Mouse (Mus musculus): ENCODE data around the gene Sppl3.

The Sppl3 gene

DNA sequence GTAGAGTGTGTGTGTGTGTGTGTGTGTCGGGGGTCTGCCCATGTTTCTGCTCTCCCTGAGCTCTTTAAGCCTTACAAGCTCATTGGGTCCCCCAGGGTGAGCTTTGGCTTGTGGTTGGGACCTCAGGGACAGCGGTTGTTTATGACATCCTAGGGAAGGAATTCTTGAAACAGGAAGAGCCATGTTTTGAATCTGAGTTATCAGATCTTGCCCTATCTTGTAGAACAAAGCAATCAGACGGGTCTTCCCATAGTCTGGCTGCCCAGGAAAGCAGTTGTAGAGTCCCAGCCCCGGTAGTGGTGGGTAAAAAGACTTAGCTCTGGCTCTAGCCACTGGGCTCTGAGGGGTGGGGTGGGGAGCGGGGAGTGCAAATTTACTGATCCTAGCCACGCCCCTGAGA lies 13.6 kb upstream of the Sppl3 start:
- no peak for DNase-seq (ENCODE audit: low read depth, low spot score)

GRCm38 (mm10) chr5:115000503-115000902 lies 10.4 kb upstream of the Sppl3 start:
- no peak for DNase-seq (ENCODE audit: low read depth, low spot score)

DNA sequence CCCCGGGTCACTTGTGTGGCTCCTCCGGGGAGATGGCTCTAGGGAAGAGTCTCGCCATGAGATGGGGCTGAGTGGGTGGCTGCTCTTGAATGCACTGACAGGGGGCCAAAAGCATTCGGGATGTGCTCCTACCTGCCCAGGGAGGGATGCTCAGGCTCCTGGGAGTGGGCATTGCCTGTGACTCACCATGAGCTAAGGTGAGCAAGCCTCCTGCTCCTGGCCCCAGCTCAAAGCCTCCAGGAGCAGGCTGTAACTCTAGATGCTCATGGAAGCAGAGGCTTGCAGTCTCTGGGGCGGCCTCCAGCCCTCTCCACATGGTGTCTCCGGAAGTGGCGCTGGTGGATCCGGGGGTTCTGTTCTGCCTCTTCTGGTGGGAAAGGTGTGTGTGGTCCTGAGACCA lies 9.5 kb upstream of the Sppl3 start:
- no peak for DNase-seq (ENCODE audit: low read depth, low spot score)

DNA sequence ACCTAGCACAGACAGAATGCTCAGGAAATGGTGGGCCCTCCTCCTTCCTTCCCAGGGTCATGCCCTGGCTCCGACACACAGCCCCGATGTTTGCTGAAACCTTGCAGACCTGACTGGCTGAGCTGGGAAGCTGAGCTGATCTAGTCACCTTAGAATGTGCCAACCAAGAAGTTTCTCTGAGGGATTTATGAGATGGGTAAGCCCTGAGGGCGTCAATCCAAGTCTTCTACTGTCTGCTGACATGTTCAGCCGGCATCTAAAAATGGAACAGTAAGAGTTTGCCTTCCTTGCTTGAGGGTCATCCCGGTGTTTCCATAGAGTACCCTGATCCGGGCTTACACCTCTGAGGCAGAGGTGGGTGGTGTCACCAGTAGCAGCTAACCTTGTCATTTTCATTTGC lies 8.2 kb upstream of the Sppl3 start:
- no peak for DNase-seq (ENCODE audit: low read depth, low spot score)

DNA sequence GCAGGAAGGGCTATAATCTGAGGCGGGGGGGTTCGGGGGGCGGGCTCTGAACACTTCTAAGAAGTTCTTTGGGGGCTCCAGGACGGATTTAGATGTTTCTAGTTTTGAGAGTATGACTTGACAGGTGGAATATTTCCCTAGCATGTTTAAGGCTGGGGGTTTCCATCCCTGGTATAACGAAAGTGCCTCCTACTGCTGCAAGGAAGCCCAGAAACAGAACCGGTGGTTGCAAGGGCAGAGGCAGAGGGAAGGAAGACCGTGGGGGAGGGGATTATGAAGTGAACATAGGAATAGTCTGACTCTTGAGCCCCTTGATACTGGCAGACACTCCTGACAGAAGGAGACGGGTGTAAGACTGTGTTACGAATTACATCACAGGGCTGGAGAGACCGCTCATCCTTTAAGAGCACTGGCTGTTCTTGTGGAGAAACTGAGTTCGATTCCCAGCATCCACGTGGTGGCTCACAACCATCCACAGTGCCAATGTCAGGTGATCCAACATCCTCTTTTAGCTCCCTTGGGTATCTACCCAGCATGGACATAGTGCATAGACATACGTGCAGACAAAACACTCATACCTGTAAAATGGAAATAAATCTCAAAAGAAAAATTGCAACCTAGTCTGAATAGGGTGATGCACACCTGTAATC lies 7.6 kb upstream of the Sppl3 start:
- DNase-seq (ENCODE audit: low read depth, low spot score) = no peak

- DNase-seq (ENCODE audit: low read depth, low spot score) = no peak
Measured at GRCm38 (mm10) chr5:115007768-115008167, 3.2 kb upstream of the Sppl3 start.

GRCm38 (mm10) chr5:115008307-115008706 lies 2.6 kb upstream of the Sppl3 start:
- DNase-seq (ENCODE audit: low read depth, low spot score) = no peak

GRCm38 (mm10) chr5:115009143-115009542 lies 1.8 kb upstream of the Sppl3 start:
- DNase-seq (ENCODE audit: low read depth, low spot score) = no peak

DNA sequence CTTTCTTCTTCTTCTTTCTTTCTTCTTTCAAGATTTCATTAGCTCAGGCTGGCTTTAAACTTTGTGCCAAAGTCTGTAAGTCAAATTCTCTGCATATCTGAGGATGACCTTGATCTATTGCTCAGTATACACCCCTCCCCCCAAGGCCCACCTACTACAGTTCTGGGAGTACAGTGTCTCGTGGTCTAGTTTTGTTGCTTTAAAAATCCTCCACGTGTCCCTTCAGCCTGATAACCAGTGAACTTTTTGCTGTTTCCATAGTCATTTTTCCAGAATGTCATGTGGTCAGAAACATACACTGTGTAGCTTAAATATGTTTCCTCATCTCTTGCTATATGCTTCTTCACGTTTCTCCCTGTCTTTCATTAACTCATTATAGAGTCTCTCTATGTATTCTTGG lies 976 bp upstream of the Sppl3 start:
- DNase-seq (ENCODE audit: low read depth, low spot score) = no peak

DNA sequence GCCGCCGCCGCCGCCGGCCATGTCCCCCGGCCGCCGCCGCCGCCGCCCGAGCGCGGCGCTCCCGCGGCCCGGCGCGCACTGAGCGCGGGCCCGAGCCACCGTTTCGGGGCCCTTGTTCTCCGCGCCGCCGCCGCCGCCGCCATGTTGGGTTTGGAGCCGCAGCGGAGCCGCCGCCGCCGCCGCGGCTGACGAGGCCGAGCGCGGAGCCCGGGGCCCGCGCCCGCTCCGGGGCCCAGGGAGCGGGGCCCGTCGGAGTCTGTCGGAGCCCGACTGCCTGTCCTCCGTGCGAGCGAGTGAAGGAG lies 231 bp downstream of the Sppl3 start:
- no peak for DNase-seq (ENCODE audit: low read depth, low spot score)

DNA sequence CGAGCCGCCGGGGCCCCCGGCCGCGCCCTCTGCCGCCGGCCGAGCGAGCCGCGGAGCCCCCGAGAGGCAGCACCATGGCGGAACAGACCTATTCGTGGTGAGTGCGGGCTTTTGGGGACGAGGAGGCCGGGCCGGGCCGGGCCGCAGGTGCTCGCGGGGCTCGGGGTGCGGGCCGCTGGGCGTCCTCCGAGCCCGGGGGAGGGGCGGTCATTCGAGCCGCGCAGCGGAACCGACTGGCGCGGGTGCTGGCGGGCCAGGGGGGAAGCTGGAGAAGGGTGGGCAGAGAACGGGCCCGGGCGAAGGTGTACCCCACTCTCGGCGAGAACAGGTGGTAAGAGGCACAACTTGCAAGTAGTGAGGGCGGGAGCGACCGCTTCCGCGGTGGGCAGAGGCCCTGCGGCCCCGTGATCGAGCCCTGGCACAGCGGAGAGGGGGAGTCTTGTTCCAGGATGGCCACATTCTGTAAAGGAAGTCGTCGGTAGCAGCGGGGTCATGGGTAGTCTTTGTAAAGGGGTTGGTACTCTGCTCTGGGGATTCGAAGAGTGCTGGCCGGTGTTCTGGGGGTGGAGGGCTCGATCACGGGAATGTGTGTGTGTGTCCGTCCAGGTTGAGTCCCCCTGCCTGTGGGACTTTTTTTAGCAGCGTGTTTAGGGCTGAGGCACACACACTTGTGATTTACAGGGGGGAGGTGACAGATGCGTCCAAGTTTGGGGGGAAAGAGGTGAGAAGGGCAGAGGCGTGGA lies 753 bp downstream of the Sppl3 start:
- DNase-seq (ENCODE audit: low read depth, low spot score) = no peak

DNA sequence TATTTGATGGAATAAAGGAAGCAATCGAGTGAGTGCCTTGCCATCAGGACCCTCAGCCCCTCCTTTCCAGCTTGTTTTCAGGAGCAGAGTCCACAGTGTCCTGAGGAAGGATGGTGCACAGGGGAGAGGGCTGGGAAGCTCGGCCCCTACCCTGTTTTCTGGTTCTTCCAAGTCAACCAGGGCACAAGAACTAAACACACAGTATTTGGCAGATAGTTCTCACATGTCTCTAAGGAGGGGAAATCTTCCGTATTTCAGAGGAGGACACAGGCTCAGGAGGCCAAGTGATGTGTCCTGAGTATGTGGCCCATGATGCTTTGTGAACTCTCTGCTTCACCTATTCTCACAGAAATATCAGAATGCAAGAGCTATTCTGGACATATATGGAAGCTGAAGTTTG lies 2.5 kb downstream of the Sppl3 start:
- no peak for DNase-seq (ENCODE audit: low read depth, low spot score)

GRCm38 (mm10) chr5:115014570-115014969 lies 3.6 kb downstream of the Sppl3 start:
- no peak for DNase-seq (ENCODE audit: low read depth, low spot score)

GRCm38 (mm10) chr5:115015121-115015520 lies 4.2 kb downstream of the Sppl3 start:
- no peak for DNase-seq (ENCODE audit: low read depth, low spot score)

DNA sequence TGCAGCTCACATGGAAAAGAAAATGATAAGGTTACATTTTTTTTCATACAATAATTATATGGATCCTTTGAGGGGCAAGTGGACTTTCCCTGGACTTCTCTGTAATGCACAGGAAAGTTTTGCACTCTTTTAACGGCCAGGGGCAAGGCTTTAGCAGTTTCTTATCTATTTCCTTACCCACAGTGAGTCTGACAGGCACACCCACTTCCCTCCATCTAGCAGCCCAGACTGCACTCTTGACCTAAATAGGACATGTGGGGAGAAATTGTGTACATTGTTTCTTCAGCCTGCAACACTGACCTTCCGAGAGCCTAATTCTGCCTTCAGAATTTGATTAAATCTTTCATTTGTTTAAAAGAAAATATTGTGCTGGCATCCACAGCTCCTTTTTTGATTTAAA lies 7.3 kb downstream of the Sppl3 start:
- DNase-seq (ENCODE audit: low read depth, low spot score) = no peak

GRCm38 (mm10) chr5:115018813-115019212 lies 7.9 kb downstream of the Sppl3 start:
- DNase-seq (ENCODE audit: low read depth, low spot score) = no peak

- DNase-seq (ENCODE audit: low read depth, low spot score) = no peak
Measured at GRCm38 (mm10) chr5:115022021-115022420, 11.1 kb downstream of the Sppl3 start.

GRCm38 (mm10) chr5:115026170-115026569 lies 15.2 kb downstream of the Sppl3 start:
- no peak for DNase-seq (ENCODE audit: low read depth, low spot score)

- no peak for DNase-seq (ENCODE audit: low read depth, low spot score)
Measured at GRCm38 (mm10) chr5:115027109-115027508, 16.2 kb downstream of the Sppl3 start.

- DNase-seq (ENCODE audit: low read depth, low spot score) = no peak
Measured at GRCm38 (mm10) chr5:115028920-115029319, 18.0 kb downstream of the Sppl3 start.

DNA sequence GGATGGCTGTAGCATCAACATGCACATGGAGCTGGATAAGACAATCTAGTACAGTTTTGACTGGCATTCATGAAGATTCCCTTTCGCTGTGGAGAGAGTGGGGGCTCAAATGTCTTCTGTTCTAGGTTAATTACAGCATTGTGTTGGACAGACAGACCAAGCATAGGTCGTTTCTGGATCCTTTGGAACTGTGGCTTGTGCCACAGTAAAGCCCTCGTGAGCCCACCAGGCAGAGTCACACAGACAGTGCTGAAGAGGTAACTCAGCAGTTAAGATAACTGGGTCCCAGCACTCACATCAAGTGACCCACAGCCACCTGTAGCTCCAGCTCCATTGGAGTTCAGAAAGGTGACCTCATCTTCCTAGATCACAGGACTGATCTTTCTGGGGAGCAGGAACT lies 18.6 kb downstream of the Sppl3 start:
- DNase-seq (ENCODE audit: low read depth, low spot score) = no peak

- no peak for DNase-seq (ENCODE audit: low read depth, low spot score)
Measured at GRCm38 (mm10) chr5:115031576-115031975, 20.6 kb downstream of the Sppl3 start.

DNA sequence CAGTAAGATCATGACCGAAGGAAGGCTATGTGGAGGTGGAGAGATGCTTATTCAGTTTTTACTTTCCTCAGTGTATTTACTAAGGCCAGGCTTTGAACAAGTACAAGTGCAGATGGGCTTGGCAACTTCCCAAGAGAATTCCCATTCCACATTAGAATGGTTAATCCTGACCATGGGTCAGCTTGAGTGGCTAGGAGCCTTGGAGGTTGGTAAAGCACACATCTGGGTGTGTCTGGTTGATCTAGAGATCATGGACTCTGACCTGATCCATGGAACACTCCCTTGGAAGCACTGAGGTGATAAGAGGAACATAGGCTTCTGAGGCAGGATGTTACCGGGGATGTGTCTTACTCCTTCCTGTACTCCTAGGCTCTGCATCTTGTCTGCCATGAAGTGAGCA lies 21.7 kb downstream of the Sppl3 start:
- DNase-seq (ENCODE audit: low read depth, low spot score) = no peak

DNA sequence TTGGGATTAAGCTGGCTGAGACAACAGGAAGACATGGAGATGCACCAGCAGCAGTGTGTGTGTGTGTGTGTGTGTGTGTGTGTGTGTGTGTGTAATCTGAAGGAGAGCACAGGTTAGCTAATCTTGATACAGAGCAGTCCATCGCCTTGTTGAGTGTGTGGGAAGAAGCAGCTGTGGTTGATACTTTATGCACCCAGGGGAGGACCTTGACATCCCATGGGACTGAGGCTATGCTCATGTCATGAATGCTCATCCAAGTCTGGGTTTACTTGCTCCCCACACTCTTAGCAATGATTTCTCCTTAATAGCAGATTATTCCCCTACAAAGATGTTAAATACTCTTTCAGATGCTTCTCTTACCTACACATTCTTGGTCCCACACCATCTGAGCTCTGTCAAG lies 24.3 kb downstream of the Sppl3 start:
- DNase-seq (ENCODE audit: low read depth, low spot score) = no peak

Measured in retina, postnatal 7 days (tissue).